In genomic region chr17:5179004-5179403, GRCm38 (mm10) we compare ENCODE assay signal across 15 mouse cellular contexts.
A peak's percentile ranks its signal among the peaks of the same experiment; 100 is the strongest.
DNase-seq lines count a peak whose midpoint lies in the region; ATAC-seq and TF ChIP-seq lines count a peak whose summit lies in the region.
"Had no signal": no experiment of that assay in that cellular context is flagged by ENCODE, and none has a peak within 500 bp of the region (broad histone marks: within the 10 kb centered on the region; RNA-seq: fewer than 3 reads in every experiment).

No protein-coding gene starts in this region.

- H3K27me3 ChIP-seq in heart, embryonic 16.5 days (ENCODE audit: control insufficient read depth, insufficient read depth, low read length): no peaks in the 10 kb centered on the region
- no peaks in the 10 kb centered on the region for H3K27me3 ChIP-seq in kidney, embryonic 15.5 days
- H3K27me3 ChIP-seq in spleen, adult 2 months (ENCODE audit: control insufficient read depth, insufficient read depth, low read length): no peaks in the 10 kb centered on the region
- H3K27me3 ChIP-seq: embryonic facial prominence, embryonic 13.5 days; midbrain, embryonic 15.5 days had no signal

- no peak overlapping the region for H3K4me2 ChIP-seq in heart, embryonic 16.5 days (ENCODE audit: low read depth, low read length)
- H3K4me2 ChIP-seq in kidney, embryonic 15.5 days: no peak overlapping the region
- H3K4me2 ChIP-seq: embryonic facial prominence, embryonic 13.5 days; midbrain, embryonic 15.5 days had no signal

- peak overlapping the region; percentile 35; the same call in 1 of the 2 replicates for H3K27ac ChIP-seq in heart, embryonic 16.5 days (ENCODE audit: low read length)
- peak overlapping the region; percentile 67 for H3K27ac ChIP-seq in kidney, embryonic 15.5 days
- H3K27ac ChIP-seq in spleen, adult 2 months (ENCODE audit: insufficient read depth, low read length): peak overlapping the region; percentile 68
- H3K27ac ChIP-seq: embryonic facial prominence, embryonic 13.5 days; left cerebral cortex, adult 2 months; midbrain, embryonic 15.5 days had no signal

- 26% methylated on average over 7 of the region's 7 CpGs for WGBS in heart, embryonic 16.5 days
- 17% methylated on average over 7 of the region's 7 CpGs for WGBS in kidney, embryonic 15.5 days
- 50% methylated on average over 7 of the region's 7 CpGs for WGBS in spleen, adult 2 months

- intact Hi-C loops in heart, postnatal 36 days (cut with DNase I): no loop called here

- no peaks in the 10 kb centered on the region for H3K9me3 ChIP-seq in heart, embryonic 16.5 days (replicated peaks; ENCODE audit: control insufficient read depth, low read length)
- H3K9me3 ChIP-seq in kidney, embryonic 15.5 days (replicated peaks): no peaks in the 10 kb centered on the region
- H3K9me3 ChIP-seq: embryonic facial prominence, embryonic 13.5 days; midbrain, embryonic 15.5 days had no signal

- no peak for TF ChIP-seq CTCF in spleen, adult 2 months (IDR thresholded peaks at IDR 0.05; ENCODE audit: extremely low read depth, insufficient read depth, insufficient read length, insufficient replicate concordance)

- H3K4me1 ChIP-seq in heart, embryonic 16.5 days (ENCODE audit: control insufficient read depth, insufficient read depth, low read length): peaks cover 22% of the 10 kb centered on the region
- H3K4me1 ChIP-seq in kidney, embryonic 15.5 days: peaks cover 52% of the 10 kb centered on the region
- H3K4me1 ChIP-seq in spleen, adult 2 months (ENCODE audit: control insufficient read depth, insufficient read depth, insufficient read length): peaks cover 29% of the 10 kb centered on the region; the same call in 1 of the 2 replicates

- H3K36me3 ChIP-seq in heart, embryonic 16.5 days (ENCODE audit: control insufficient read depth, insufficient read depth): no peaks in the 10 kb centered on the region
- H3K36me3 ChIP-seq in kidney, embryonic 15.5 days: no peaks in the 10 kb centered on the region
- no peaks in the 10 kb centered on the region for H3K36me3 ChIP-seq in spleen, adult 2 months (ENCODE audit: control insufficient read depth, insufficient read depth, low read length)
- H3K36me3 ChIP-seq: embryonic facial prominence, embryonic 13.5 days; midbrain, embryonic 15.5 days had no signal

- no peak for DNase-seq in heart, postnatal 36 days
- DNase-seq in kidney, adult 18-20 months: no peak
- DNase-seq in spleen, adult 2 months (ENCODE audit: low read depth in 1 of 2, low spot score in 2 of 2): no peak
- DNase-seq in spleen, adult 18-20 months: no peak
- DNase-seq in adrenal gland, postnatal 4 days (ENCODE audit: low spot score in 2 of 2): no peak
- DNase-seq: cerebellum, adult 8-10 months; gastrocnemius, postnatal 36 days; lung, adult 2 months; lung, postnatal 4 days had no signal

- no peak for TF ChIP-seq POLR2A in spleen, adult 2 months (IDR thresholded peaks at IDR 0.05; ENCODE audit: low read depth, low read length)

- H3K9ac ChIP-seq in heart, embryonic 16.5 days (ENCODE audit: low read length): no peak overlapping the region
- H3K9ac ChIP-seq in kidney, embryonic 15.5 days: no peak overlapping the region
- H3K9ac ChIP-seq: embryonic facial prominence, embryonic 13.5 days; midbrain, embryonic 15.5 days had no signal

- ATAC-seq in heart, embryonic 16.5 days (replicated peaks; ENCODE audit: extremely low read depth, insufficient read depth, low FRiP score): peak; percentile 23
- ATAC-seq in kidney, embryonic 15.5 days (replicated peaks; ENCODE audit: low FRiP score): peak; percentile 38
- ATAC-seq: inflammation-experienced regulatory T-cells, adult 6 months; midbrain, embryonic 15.5 days had no signal

- no peak overlapping the region for H3K4me3 ChIP-seq in heart, embryonic 16.5 days (ENCODE audit: low read length)
- no peak overlapping the region for H3K4me3 ChIP-seq in kidney, embryonic 15.5 days (replicated peaks)
- no peak overlapping the region for H3K4me3 ChIP-seq in spleen, adult 2 months (ENCODE audit: extremely low read depth, insufficient read depth, insufficient read length)
- H3K4me3 ChIP-seq: embryonic facial prominence, embryonic 13.5 days; left cerebral cortex, adult 2 months; midbrain, embryonic 15.5 days had no signal
